Mouse (Mus musculus) forebrain, embryonic 12.5 days (tissue): ENCODE data around the gene Fam57b. TPM values are rescaled to one million over a fixed set of nuclear protein-coding genes. Genes with fewer than 3 reads are reported as not detected.
A peak's percentile ranks its signal among the peaks of the same experiment; 100 is the strongest.

Source experiments
- ATAC-seq: fragments of 200-750 bp; cut with Nextera tagmentation; 2 replicates; pipeline ENCODE4 v1.8.0; 2017; ENCODE audit warnings: moderate TSS enrichment; ENCODE audit not compliant: low FRiP score
- H3K27ac ChIP-seq: fragments of 300-500 bp; sonication (generic); 2 replicates; pipeline ENCODE4 v1.5.1; 2016; ENCODE audit warnings: mild to moderate bottlenecking
- H3K27me3 ChIP-seq: fragments of 300-500 bp; sonication (generic); 2 replicates; pipeline ENCODE4 v1.6.1; 2016; ENCODE audit warnings: mild to moderate bottlenecking
- H3K36me3 ChIP-seq: fragments of 300-500 bp; sonication (generic); replicated peaks from 2 replicates; pipeline ENCODE4 v1.6.1; 2016; ENCODE audit warnings: mild to moderate bottlenecking
- H3K4me1 ChIP-seq: fragments of 300-500 bp; sonication (generic); 2 replicates; pipeline ENCODE4 v1.6.1; 2016
- H3K4me2 ChIP-seq: fragments of 300-500 bp; sonication (generic); 2 replicates; pipeline ENCODE4 v1.6.1; 2016; ENCODE audit warnings: mild to moderate bottlenecking, moderate library complexity
- H3K4me3 ChIP-seq: fragments of 300-500 bp; sonication (generic); replicated peaks from 2 replicates; pipeline ENCODE4 v1.5.1; 2016; ENCODE audit warnings: mild to moderate bottlenecking
- H3K9ac ChIP-seq: fragments of 300-500 bp; sonication (generic); 2 replicates; pipeline ENCODE4 v1.6.1; 2016; ENCODE audit warnings: mild to moderate bottlenecking
- H3K9me3 ChIP-seq: fragments of 300-500 bp; sonication (generic); 2 replicates; pipeline ENCODE4 v1.6.1; 2016
- WGBS: fragments of 180-500 bp; shearing (Covaris S2); methylation state at CpG from one replicate; pipeline ENCODE4 v1.1.7; 2016; 5-methylcytosine and 5-hydroxymethylcytosine counted together
- polyA plus RNA-seq: library from polyadenylated mRNA; unstranded; fragments of >200 nt; fragmentation: Nextera tagmentation; extraction: Ambion mirVana; gene quantifications from 2 replicates; pipeline ENCODE4 v1.2.1, GENCODE M21; 2016

Gene Fam57b
- polyA plus RNA-seq, 1 experiment from 2014 or later: 17.6 TPM

DNA sequence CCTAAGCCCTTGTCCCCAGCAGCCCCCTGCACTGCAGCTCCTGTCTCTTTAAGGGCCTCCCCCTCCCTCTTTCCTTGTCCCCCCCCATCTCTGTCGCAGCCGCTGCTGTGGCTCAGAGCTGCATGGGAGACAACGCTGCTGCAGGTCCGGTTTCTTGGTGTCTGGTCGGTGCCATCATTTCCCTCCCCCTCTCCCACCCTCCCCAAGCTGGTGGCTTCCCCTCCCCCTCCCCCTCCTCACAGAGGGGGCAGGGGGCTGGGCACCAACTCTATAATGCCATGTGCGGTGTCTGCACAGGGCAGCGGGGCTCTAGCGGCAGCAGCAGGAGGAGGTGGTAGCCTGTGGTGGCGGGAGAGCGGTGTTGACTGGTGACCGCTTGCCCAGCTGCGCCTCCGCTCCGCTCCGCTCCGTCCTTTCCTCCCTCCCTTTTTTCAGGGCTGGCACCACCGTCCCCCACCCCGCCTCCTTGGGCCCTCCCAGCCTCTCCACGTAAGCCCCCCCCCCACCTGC lies 25.8 kb downstream of the Fam57b start:
- WGBS: under 1% methylated on average over 16 of the region's 19 CpGs
- no peaks in the 10 kb centered on the region for H3K9me3 ChIP-seq
- ATAC-seq: peak; percentile 84

DNA sequence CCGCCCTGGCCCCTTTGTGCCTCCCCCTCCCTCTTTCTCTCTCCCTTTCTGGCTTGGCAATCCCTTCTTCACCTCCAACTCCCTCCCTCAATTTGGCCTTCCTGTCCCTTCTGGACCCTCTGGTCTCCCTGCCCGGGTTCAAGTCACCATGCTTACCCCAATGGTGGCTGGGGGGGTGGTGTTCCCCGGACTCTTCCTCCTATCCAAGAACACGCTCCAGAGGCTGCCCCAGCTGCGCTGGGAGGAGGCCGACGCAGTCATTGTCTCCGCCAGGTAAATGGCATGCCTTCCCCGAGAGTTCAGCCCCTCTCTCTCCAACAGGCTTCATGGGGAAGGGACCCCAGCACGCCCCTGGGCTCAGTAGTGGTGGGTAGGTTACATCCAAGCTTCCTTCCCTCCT lies 26.5 kb downstream of the Fam57b start:
- Histone ChIP-seq H3K9me3 (no peaks in the 10 kb centered on the region), H3K9ac (peak overlapping the region; percentile 86), H3K36me3 (no peaks in the 10 kb centered on the region), H3K4me2 (peak overlapping the region; percentile 85), H3K27ac (peak overlapping the region; percentile 82), H3K4me1 (peaks cover 39% of the 10 kb centered on the region), H3K4me3 (peak overlapping the region; percentile 63), H3K27me3 (peaks cover 16% of the 10 kb centered on the region; the same call in 1 of the 2 replicates)
- peak; percentile 42; the same call in 1 of the 2 replicates for ATAC-seq
- 14% methylated on average over 10 of the region's 10 CpGs for WGBS

More for the DNA sequence above, 25.8 kb downstream of the Fam57b start:
- Histone ChIP-seq H3K27ac (peak overlapping the region; percentile 82), H3K4me3 (peak overlapping the region; percentile 63), H3K4me1 (peaks cover 39% of the 10 kb centered on the region), H3K36me3 (no peaks in the 10 kb centered on the region), H3K27me3 (peaks cover 16% of the 10 kb centered on the region; the same call in 1 of the 2 replicates), H3K4me2 (peak overlapping the region; percentile 85), H3K9ac (peak overlapping the region; percentile 86)

DNA sequence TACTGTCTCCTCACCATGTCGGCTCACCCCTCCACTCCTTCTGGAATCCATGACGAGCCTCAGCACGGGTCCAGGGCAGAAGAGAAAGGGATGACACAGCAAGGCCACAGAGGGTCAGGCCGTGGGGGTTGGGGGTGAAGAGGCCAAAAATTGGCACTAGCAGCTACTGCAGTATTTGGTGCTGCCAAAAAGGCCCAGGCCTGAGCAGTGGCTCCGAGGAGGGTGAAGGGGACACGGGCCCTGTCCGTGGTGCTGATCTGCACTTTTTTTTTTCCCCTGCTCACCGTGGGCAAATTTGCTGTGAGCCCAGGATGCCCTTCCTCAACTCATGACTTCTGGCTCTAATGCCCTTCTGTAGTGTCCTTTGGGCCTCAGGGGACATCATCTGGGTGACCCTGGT lies 27.9 kb downstream of the Fam57b start:
- 21% methylated on average over 8 of the region's 8 CpGs for WGBS
- Histone ChIP-seq H3K4me1 (peaks cover 50% of the 10 kb centered on the region), H3K9me3 (no peaks in the 10 kb centered on the region), H3K27me3 (peaks cover 23% of the 10 kb centered on the region; the same call in 1 of the 2 replicates), H3K4me2 (0 out of 2 replicates have a peak overlapping the region, but pooled peaks have one; percentile 85), H3K36me3 (no peaks in the 10 kb centered on the region), H3K4me3 (no peak overlapping the region), H3K9ac (no peak overlapping the region), H3K27ac (no peak overlapping the region)
- no peak for ATAC-seq

DNA sequence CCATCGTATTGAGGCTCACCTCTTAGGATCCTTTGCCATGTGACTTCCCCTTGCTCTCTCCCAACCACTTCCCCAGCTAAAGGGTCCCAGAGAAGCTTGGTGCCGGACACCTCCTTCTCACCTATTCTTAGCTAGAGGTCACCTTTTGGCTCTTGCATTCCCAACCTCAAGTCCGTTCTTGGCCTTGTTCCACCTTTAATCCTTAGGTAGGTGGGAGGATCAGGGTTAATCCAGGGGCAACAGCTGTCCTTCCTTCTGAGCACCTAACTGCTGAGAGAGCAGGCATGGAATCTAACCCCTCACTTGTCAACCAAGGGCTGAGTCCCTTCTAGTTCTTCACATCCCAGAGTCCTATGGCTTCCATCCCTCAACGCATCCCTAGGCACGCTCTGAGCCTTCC lies 28.5 kb downstream of the Fam57b start:
- Histone ChIP-seq H3K4me1 (peaks cover 50% of the 10 kb centered on the region), H3K4me2 (no peak overlapping the region), H3K27me3 (peaks cover 23% of the 10 kb centered on the region; the same call in 1 of the 2 replicates), H3K4me3 (no peak overlapping the region), H3K27ac (no peak overlapping the region), H3K9me3 (no peaks in the 10 kb centered on the region), H3K36me3 (no peaks in the 10 kb centered on the region), H3K9ac (no peak overlapping the region)
- 76% methylated on average over 5 of the region's 5 CpGs for WGBS
- no peak for ATAC-seq

DNA sequence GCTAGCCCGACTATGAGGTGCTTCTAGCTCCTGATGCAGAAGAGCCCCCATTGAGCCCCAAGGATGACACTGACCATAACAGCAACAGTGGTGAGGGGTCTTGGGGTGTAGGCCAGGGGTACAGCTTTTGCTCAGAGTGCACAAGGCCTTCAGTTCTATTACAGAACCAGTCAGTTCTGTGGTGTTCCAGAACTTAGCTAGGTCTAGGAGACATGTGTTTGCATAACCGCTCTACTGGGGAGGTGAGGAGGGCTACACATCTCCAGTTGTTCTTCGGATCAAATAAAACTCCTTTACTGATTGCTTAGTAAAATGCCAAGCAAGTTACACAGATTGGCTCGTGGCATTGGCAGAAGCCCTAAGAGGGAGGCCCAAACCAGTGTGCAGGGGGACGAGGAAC lies 34.1 kb downstream of the Fam57b start, which contains the start of gene 4930451I11Rik:
Gene 4930451I11Rik (minus strand): TSS at position 101 of the 400 bp plus-strand sequence.
- peak within 1 kb of the TSS; percentile 50; the same call in 1 of the 2 replicates for H3K27ac ChIP-seq
- no peaks in the 10 kb centered on the region for H3K36me3 ChIP-seq
- H3K4me3 ChIP-seq: peak within 1 kb of the TSS; percentile 35
- 53% methylated on average over 5 of the region's 5 CpGs for WGBS
- peaks cover 10% of the 10 kb centered on the region for H3K27me3 ChIP-seq
- ATAC-seq: no peak
- peaks cover 19% of the 10 kb centered on the region for H3K4me1 ChIP-seq
- no peaks in the 10 kb centered on the region for H3K9me3 ChIP-seq
- H3K9ac ChIP-seq: peak within 1 kb of the TSS; percentile 44; the same call in 1 of the 2 replicates
- H3K4me2 ChIP-seq: peak within 1 kb of the TSS; percentile 54

DNA sequence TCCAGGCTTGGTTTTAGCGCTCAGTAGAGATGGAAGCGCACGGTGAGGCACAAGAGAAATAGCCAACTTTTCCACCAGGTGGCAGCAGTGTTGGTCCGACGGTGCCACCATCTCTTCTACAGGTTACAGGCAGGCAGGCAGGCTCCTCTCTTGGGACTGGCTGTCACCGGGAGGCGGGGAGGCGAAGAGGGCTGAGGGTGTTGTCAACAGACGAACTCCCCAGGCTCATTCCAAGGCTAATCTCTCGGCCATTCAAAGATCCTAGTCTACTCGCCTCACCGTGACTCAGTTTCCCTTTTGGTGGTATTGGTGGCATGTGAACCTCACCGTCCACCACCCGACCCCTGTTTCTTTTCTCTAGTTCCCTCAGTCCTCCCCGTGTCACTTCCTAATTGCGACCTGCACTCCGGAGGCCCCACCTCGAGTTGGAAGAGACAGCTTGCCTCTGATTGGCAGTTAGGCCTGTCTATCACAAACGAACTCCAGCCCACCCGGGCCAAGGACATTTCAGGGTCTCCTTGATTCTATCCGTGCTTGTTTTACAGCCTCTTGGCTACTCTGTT lies 34.6 kb downstream of the Fam57b start:
- H3K4me2 ChIP-seq: peak overlapping the region; percentile 54
- peak overlapping the region; percentile 35 for H3K4me3 ChIP-seq
- H3K27me3 ChIP-seq: peaks cover 10% of the 10 kb centered on the region
- peaks cover 19% of the 10 kb centered on the region for H3K4me1 ChIP-seq
- ATAC-seq: peak; percentile 87
- peak overlapping the region; percentile 44; the same call in 1 of the 2 replicates for H3K9ac ChIP-seq
- H3K36me3 ChIP-seq: no peaks in the 10 kb centered on the region
- peak overlapping the region; percentile 50; the same call in 1 of the 2 replicates for H3K27ac ChIP-seq
- under 1% methylated on average over 21 of the region's 21 CpGs for WGBS
- no peaks in the 10 kb centered on the region for H3K9me3 ChIP-seq

DNA sequence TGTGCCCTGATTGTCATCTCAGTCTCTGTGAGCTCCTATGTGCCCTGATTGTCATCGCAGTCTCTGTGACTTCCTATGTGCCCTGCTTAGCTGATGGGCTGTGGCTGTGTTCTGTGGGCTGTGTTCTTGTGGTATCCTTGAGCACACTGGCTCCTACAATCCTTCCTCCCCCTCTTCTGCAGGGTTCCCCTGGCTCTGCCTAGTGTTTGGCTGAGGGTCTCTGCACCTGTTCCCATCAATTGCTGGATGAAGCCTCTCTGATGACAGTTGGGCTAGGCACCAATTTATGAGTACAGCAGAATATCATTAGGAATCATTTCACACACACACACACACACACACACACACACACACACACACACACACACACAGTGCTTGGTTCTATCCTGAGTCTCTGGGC lies 35.8 kb downstream of the Fam57b start:
- Histone ChIP-seq H3K4me1 (peaks cover 19% of the 10 kb centered on the region), H3K4me3 (no peak overlapping the region), H3K27ac (no peak overlapping the region), H3K9ac (no peak overlapping the region), H3K9me3 (no peaks in the 10 kb centered on the region), H3K36me3 (no peaks in the 10 kb centered on the region), H3K4me2 (no peak overlapping the region), H3K27me3 (peaks cover 10% of the 10 kb centered on the region)
- ATAC-seq: no peak
- WGBS: 100% methylated on average over 1 of the region's 1 CpGs

DNA sequence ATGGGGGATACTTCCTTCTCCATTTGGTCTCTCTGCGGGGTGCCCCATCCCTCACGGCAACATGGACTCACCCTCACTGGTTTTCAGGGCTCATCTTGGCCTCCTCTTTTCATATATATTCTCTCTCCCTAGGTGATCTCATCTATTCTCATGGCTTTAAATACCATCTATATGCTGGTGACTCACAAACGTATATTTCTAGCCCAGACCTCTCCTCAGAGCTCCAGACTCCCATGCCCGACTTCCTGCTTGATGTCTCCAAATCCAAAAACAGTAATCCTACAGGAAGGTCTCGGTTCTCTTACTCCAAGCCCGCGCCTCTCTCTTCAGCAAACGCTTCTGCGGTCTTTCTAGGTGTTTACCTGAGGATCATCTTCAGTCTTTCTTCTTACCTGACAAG lies 45.8 kb downstream of the Fam57b start:
- Histone ChIP-seq H3K9ac (no peak overlapping the region), H3K4me1 (peaks cover 14% of the 10 kb centered on the region), H3K36me3 (no peaks in the 10 kb centered on the region), H3K9me3 (no peaks in the 10 kb centered on the region), H3K27me3 (peaks cover 13% of the 10 kb centered on the region), H3K27ac (no peak overlapping the region), H3K4me3 (no peak overlapping the region), H3K4me2 (no peak overlapping the region)
- 86% methylated on average over 9 of the region's 9 CpGs for WGBS
- ATAC-seq: no peak

DNA sequence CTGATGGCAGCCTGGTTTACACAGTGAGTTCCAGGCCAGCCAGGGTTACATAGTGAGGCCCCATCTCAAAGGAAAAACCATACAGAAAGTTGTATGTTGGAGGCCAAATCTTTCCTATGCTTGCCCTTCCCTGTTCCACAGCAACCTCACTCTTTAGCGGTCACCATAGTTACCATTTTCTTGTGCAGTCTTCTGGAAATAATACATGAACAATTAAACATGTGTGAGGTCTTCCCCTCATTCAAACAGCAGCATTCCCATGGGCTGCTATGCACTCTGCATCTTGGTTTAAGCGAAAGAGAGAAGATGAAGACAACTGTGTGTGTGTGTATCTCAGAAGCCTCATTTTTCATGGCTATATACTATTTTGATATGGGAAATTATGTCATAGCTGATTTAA lies 48.0 kb downstream of the Fam57b start:
- Histone ChIP-seq H3K36me3 (no peaks in the 10 kb centered on the region), H3K27me3 (peaks cover 34% of the 10 kb centered on the region), H3K27ac (no peak overlapping the region), H3K4me3 (no peak overlapping the region), H3K4me2 (no peak overlapping the region), H3K9me3 (no peaks in the 10 kb centered on the region), H3K4me1 (peaks cover 26% of the 10 kb centered on the region), H3K9ac (no peak overlapping the region)
- no peak; the same call in 1 of the 2 replicates for ATAC-seq
- 28% methylated on average over 2 of the region's 2 CpGs for WGBS

DNA sequence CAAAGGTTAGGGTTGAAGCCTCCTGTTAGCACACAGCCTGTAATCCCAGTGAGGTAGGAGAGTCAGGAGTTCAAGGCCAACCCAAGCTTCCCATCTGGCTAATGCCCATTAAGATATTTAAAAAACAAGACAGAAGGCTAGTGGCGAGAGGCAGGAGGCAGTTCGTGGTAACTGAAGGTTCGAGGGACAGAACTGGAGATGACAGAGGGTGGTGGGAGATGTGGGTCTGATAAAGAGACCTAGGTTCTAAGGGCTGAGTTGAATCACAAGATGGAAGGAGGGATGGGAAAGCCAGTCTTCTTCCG lies 49.6 kb downstream of the Fam57b start, which contains the start of gene Doc2a:
Gene Doc2a (plus strand): TSS at position 301 of the 305 bp plus-strand sequence.
- peaks cover 8% of the 10 kb centered on the region for H3K36me3 ChIP-seq
- H3K9me3 ChIP-seq: no peaks in the 10 kb centered on the region
- H3K4me3 ChIP-seq: peak within 1 kb of the TSS; percentile 64
- WGBS: 31% methylated on average over 4 of the region's 4 CpGs
- peak within 1 kb of the TSS; percentile 75 for H3K9ac ChIP-seq
- peak within 1 kb of the TSS; percentile 100 for H3K4me2 ChIP-seq
- no peak within 1 kb of the TSS; the same call in 1 of the 2 replicates for H3K27ac ChIP-seq
- peaks cover 34% of the 10 kb centered on the region for H3K4me1 ChIP-seq
- H3K27me3 ChIP-seq: peaks cover 42% of the 10 kb centered on the region
- ATAC-seq: 0 out of 2 replicates have a peak, but pooled peaks have one; percentile 15

DNA sequence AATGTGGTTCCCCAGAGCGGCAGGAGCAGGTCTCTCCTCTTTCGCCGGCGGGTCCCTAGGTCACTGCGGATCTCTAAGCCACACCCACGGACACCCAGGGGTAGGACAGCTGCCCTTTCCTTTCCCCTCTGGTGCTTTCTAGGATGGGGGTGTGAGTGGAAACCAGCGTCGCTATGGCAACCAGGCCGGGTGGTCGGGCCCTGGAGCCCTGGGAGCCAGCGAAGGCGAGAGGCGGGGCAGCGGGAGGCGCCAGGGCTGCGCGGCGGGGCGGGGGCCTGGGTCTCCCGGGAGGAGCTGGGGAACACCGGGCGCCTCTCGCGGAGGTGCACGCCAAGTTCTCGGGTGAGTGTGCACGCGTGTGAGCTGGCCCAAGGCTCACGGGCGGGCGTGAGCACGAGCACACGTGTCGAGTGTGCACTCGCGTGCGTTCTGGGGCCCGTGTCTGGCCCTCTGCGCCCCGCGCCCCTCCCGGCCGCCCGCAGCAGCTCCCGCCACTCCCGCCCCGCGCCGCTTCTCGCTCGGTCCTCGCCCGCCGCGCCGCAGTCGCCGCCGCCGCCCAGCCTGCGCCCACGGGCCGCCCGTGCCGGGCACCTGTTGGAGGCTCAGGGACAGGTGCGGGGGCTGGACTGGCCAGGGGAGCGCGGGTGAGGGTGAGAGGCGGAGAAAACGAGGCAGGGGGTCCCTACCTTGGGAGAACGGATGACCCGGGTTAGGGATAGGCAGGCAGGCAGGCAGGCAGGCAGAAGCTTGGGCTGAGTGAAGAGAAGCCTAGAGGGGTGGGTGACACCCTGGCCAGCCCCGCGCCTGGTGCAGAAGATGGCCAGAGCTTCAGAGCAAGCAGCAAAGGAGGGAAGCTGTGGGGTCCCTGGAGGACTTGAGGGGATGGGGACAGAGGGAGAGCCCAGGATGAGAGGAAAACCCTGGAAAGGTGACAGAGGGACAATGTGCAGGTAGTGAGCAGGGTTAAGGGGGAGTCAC lies 50.2 kb downstream of the Fam57b start:
- peak; percentile 70 for ATAC-seq
- Histone ChIP-seq H3K27ac (no peak overlapping the region; the same call in 1 of the 2 replicates), H3K36me3 (peaks cover 14% of the 10 kb centered on the region), H3K9ac (peak overlapping the region; percentile 75), H3K9me3 (no peaks in the 10 kb centered on the region), H3K4me3 (peak overlapping the region; percentile 64), H3K4me2 (peak overlapping the region; percentile 100), H3K27me3 (peaks cover 42% of the 10 kb centered on the region), H3K4me1 (peaks cover 40% of the 10 kb centered on the region)
- under 1% methylated on average over 63 of the region's 74 CpGs for WGBS

DNA sequence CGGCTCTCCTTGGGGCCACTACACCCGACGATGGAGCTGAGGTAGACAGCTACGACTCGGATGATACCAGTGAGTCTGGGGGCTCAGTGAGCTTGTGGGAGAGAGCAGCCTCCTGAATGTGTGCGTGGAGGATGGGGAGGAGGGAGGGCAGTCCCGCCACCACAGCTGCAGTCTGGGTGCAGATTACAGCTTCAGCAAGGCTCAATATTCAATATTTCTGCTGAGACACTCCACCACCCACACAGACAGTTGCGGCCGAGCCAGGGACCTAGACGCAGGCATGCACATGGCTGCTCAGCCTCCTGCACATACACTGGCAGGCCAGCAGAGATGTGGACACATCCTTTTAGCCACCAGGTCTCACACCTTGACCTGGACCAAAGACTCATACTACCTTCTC lies 51.3 kb downstream of the Fam57b start:
- peak overlapping the region; percentile 64 for H3K4me3 ChIP-seq
- H3K4me1 ChIP-seq: peaks cover 43% of the 10 kb centered on the region
- H3K4me2 ChIP-seq: peak overlapping the region; percentile 100
- H3K9ac ChIP-seq: peak overlapping the region; percentile 75
- 0 out of 2 replicates have a peak, but pooled peaks have one; percentile 18 for ATAC-seq
- no peaks in the 10 kb centered on the region for H3K9me3 ChIP-seq
- peaks cover 25% of the 10 kb centered on the region for H3K36me3 ChIP-seq
- no peak overlapping the region for H3K27ac ChIP-seq
- peaks cover 45% of the 10 kb centered on the region for H3K27me3 ChIP-seq
- WGBS: 24% methylated on average over 10 of the region's 10 CpGs
